Mouse (Mus musculus): ENCODE results near the gene Fcf1. TPM values are rescaled to one million over a fixed set of nuclear protein-coding genes. Genes with fewer than 3 reads are reported as not detected.
A peak's percentile ranks its signal among the peaks of the same experiment; 100 is the strongest.

Fcf1 gene
- polyA plus RNA-seq, 1 experiment: 100 TPM

GRCm38 (mm10) chr12:84958794-84959356 lies 11.8 kb upstream of the Fcf1 start:
- H3K4me3 ChIP-seq (ENCODE audit: insufficient read depth, low read length): no peak overlapping the region

GRCm38 (mm10) chr12:84962606-84963005 lies 8.1 kb upstream of the Fcf1 start:
- Histone ChIP-seq H3K4me3 (ENCODE audit: insufficient read depth, low read length) (no peak overlapping the region), H3K27ac (ENCODE audit: insufficient read depth, low read length) (no peak overlapping the region), H3K4me1 (ENCODE audit: control insufficient read depth, insufficient read depth, low read length) (no peaks in the 10 kb centered on the region)
- TF ChIP-seq POLR2A (IDR thresholded peaks at IDR 0.05; ENCODE audit: low read depth, low read length): no peak
- no peak for TF ChIP-seq CTCF (IDR thresholded peaks at IDR 0.05; ENCODE audit: borderline replicate concordance, insufficient read depth, low read length)

More at GRCm38 (mm10) chr12:84958794-84959356, 11.8 kb upstream of the Fcf1 start:
- TF ChIP-seq POLR2A (IDR thresholded peaks at IDR 0.05; ENCODE audit: low read depth, low read length) (no peak), CTCF (IDR thresholded peaks at IDR 0.05; ENCODE audit: borderline replicate concordance, insufficient read depth, low read length) (no peak)
- Histone ChIP-seq H3K27ac (ENCODE audit: insufficient read depth, low read length) (no peak overlapping the region), H3K4me1 (ENCODE audit: control insufficient read depth, insufficient read depth, low read length) (no peaks in the 10 kb centered on the region)

GRCm38 (mm10) chr12:84968831-84969655 lies 1.7 kb upstream of the Fcf1 start:
- Histone ChIP-seq H3K4me3 (ENCODE audit: insufficient read depth, low read length) (peak overlapping the region; percentile 96), H3K27ac (ENCODE audit: insufficient read depth, low read length) (no peak overlapping the region), H3K4me1 (ENCODE audit: control insufficient read depth, insufficient read depth, low read length) (no peaks in the 10 kb centered on the region)
- TF ChIP-seq POLR2A (IDR thresholded peaks at IDR 0.05; ENCODE audit: low read depth, low read length) (no peak), CTCF (IDR thresholded peaks at IDR 0.05; ENCODE audit: borderline replicate concordance, insufficient read depth, low read length) (no peak)

GRCm38 (mm10) chr12:84969656-84970427 lies 855 bp upstream of the Fcf1 start:
- no peak for TF ChIP-seq CTCF (IDR thresholded peaks at IDR 0.05; ENCODE audit: borderline replicate concordance, insufficient read depth, low read length)
- TF ChIP-seq POLR2A (IDR thresholded peaks at IDR 0.05; ENCODE audit: low read depth, low read length): no peak
- Histone ChIP-seq H3K4me1 (ENCODE audit: control insufficient read depth, insufficient read depth, low read length) (no peaks in the 10 kb centered on the region), H3K27ac (ENCODE audit: insufficient read depth, low read length) (no peak overlapping the region), H3K4me3 (ENCODE audit: insufficient read depth, low read length) (peak overlapping the region; percentile 96)

- no peak for TF ChIP-seq CTCF (IDR thresholded peaks at IDR 0.05; ENCODE audit: borderline replicate concordance, insufficient read depth, low read length)
- no peak for TF ChIP-seq POLR2A (IDR thresholded peaks at IDR 0.05; ENCODE audit: low read depth, low read length)
- Histone ChIP-seq H3K4me1 (ENCODE audit: control insufficient read depth, insufficient read depth, low read length) (no peaks in the 10 kb centered on the region), H3K27ac (ENCODE audit: insufficient read depth, low read length) (no peak overlapping the region), H3K4me3 (ENCODE audit: insufficient read depth, low read length) (no peak overlapping the region)
These were observed 8.7 kb downstream of the Fcf1 start for GRCm38 (mm10) chr12:84979264-84979862.

- TF ChIP-seq CTCF (IDR thresholded peaks at IDR 0.05; ENCODE audit: borderline replicate concordance, insufficient read depth, low read length) (no peak), POLR2A (IDR thresholded peaks at IDR 0.05; ENCODE audit: low read depth, low read length) (no peak)
- Histone ChIP-seq H3K4me3 (ENCODE audit: insufficient read depth, low read length) (no peak overlapping the region), H3K4me1 (ENCODE audit: control insufficient read depth, insufficient read depth, low read length) (no peaks in the 10 kb centered on the region), H3K27ac (ENCODE audit: insufficient read depth, low read length) (no peak overlapping the region)
These were observed 18.8 kb downstream of the Fcf1 start for GRCm38 (mm10) chr12:84989456-84989855.

GRCm38 (mm10) chr12:84995112-84995761 lies 24.5 kb downstream of the Fcf1 start:
- no peak overlapping the region for H3K27ac ChIP-seq (ENCODE audit: insufficient read depth, low read length)
- H3K4me3 ChIP-seq (ENCODE audit: insufficient read depth, low read length): no peak overlapping the region
- TF ChIP-seq CTCF (IDR thresholded peaks at IDR 0.05; ENCODE audit: borderline replicate concordance, insufficient read depth, low read length) (no peak), POLR2A (IDR thresholded peaks at IDR 0.05; ENCODE audit: low read depth, low read length) (no peak)

GRCm38 (mm10) chr12:84996083-84996496 lies 25.4 kb downstream of the Fcf1 start, which contains the start of gene Ylpm1:
Ylpm1 (plus strand) TSS chr12:84996321.
- peak within 1 kb of the TSS; percentile 93 for H3K4me3 ChIP-seq (ENCODE audit: insufficient read depth, low read length)
- H3K4me1 ChIP-seq (ENCODE audit: control insufficient read depth, insufficient read depth, low read length): peaks cover 8% of the 10 kb centered on the region
- TF ChIP-seq CTCF (IDR thresholded peaks at IDR 0.05; ENCODE audit: borderline replicate concordance, insufficient read depth, low read length): peak; percentile 35; the same call in 1 of the 2 replicates
- TF ChIP-seq POLR2A (IDR thresholded peaks at IDR 0.05; ENCODE audit: low read depth, low read length): peak; percentile 94
- no peak within 1 kb of the TSS for H3K27ac ChIP-seq (ENCODE audit: insufficient read depth, low read length)

More at GRCm38 (mm10) chr12:84995112-84995761, 24.5 kb downstream of the Fcf1 start:
- H3K4me1 ChIP-seq (ENCODE audit: control insufficient read depth, insufficient read depth, low read length): peaks cover 8% of the 10 kb centered on the region
